Mouse (Mus musculus): Measurements from ENCODE around the gene Clstn2. TPM values are rescaled to one million over a fixed set of nuclear protein-coding genes. Genes with fewer than 3 reads are reported as not detected.

Clstn2 gene
- total and polyA plus RNA-seq, 3 experiments: 0.05 TPM; not detected in 2

GRCm38 (mm10) chr9:97645746-97646145 is 387.2 kb downstream of the Clstn2 start:
- DNase-seq (ENCODE audit: low spot score): no peak
- H3K27me3 ChIP-seq (ENCODE audit: insufficient read depth, low read length): no peaks in the 10 kb centered on the region
- H3K9me3 ChIP-seq (replicated peaks): peaks cover 58% of the 10 kb centered on the region
- no peak for ATAC-seq (ENCODE audit: extremely low read depth, insufficient number of reproducible peaks, low FRiP score, poor library complexity, severe bottlenecking)
- no peaks in the 10 kb centered on the region for H3K4me1 ChIP-seq (ENCODE audit: insufficient read depth, low read depth, low read length)
- TF ChIP-seq GATA2 (IDR thresholded peaks at IDR 0.05; ENCODE audit: borderline replicate concordance, low read depth, low read length) (no peak), POLR2AphosphoS5 (IDR thresholded peaks at IDR 0.05; ENCODE audit: insufficient replicate concordance, low read depth, low read length) (no peak), GATA1 (IDR thresholded peaks at IDR 0.05; ENCODE audit: borderline replicate concordance, low read length) (no peak), CTCF (IDR thresholded peaks at IDR 0.05; ENCODE audit: low read depth, low read length) (no peak), TAL1 (conservative IDR thresholded peaks at IDR 0.05; ENCODE audit: low read depth, low read length) (no peak)
- no peaks in the 10 kb centered on the region for H3K36me3 ChIP-seq (replicated peaks)
- no peak overlapping the region for H3K4me3 ChIP-seq (ENCODE audit: low read depth, low read length)

GRCm38 (mm10) chr9:97642396-97642795 is 390.6 kb downstream of the Clstn2 start:
- Histone ChIP-seq H3K27me3 (ENCODE audit: insufficient read depth, low read length) (no peaks in the 10 kb centered on the region), H3K4me1 (ENCODE audit: insufficient read depth, low read depth, low read length) (no peaks in the 10 kb centered on the region), H3K4me3 (ENCODE audit: low read depth, low read length) (no peak overlapping the region), H3K9me3 (replicated peaks) (peaks cover 74% of the 10 kb centered on the region), H3K36me3 (replicated peaks) (no peaks in the 10 kb centered on the region)
- TF ChIP-seq GATA1 (IDR thresholded peaks at IDR 0.05; ENCODE audit: borderline replicate concordance, low read length) (no peak), POLR2AphosphoS5 (IDR thresholded peaks at IDR 0.05; ENCODE audit: insufficient replicate concordance, low read depth, low read length) (no peak), CTCF (IDR thresholded peaks at IDR 0.05; ENCODE audit: low read depth, low read length) (no peak)
- ATAC-seq (ENCODE audit: extremely low read depth, insufficient number of reproducible peaks, low FRiP score, poor library complexity, severe bottlenecking): no peak
- DNase-seq (ENCODE audit: low spot score): no peak

- ATAC-seq (ENCODE audit: extremely low read depth, insufficient number of reproducible peaks, low FRiP score, poor library complexity, severe bottlenecking) (no peak), DNase-seq (ENCODE audit: low spot score) (no peak)
- peaks cover 60% of the 10 kb centered on the region for H3K9me3 ChIP-seq (replicated peaks)
- H3K27me3 ChIP-seq (ENCODE audit: insufficient read depth, low read length): no peaks in the 10 kb centered on the region
- no peaks in the 10 kb centered on the region for H3K4me1 ChIP-seq (ENCODE audit: insufficient read depth, low read depth, low read length)
- H3K36me3 ChIP-seq (replicated peaks): no peaks in the 10 kb centered on the region
- no peak overlapping the region for H3K4me3 ChIP-seq (ENCODE audit: low read depth, low read length)
- TF ChIP-seq CTCF (IDR thresholded peaks at IDR 0.05; ENCODE audit: low read depth, low read length) (no peak), POLR2AphosphoS5 (IDR thresholded peaks at IDR 0.05; ENCODE audit: insufficient replicate concordance, low read depth, low read length) (no peak), GATA2 (IDR thresholded peaks at IDR 0.05; ENCODE audit: borderline replicate concordance, low read depth, low read length) (no peak), TAL1 (conservative IDR thresholded peaks at IDR 0.05; ENCODE audit: low read depth, low read length) (no peak), GATA1 (IDR thresholded peaks at IDR 0.05; ENCODE audit: borderline replicate concordance, low read length) (no peak)
These were observed 392.9 kb downstream of the Clstn2 start for GRCm38 (mm10) chr9:97639967-97640549.

DNA sequence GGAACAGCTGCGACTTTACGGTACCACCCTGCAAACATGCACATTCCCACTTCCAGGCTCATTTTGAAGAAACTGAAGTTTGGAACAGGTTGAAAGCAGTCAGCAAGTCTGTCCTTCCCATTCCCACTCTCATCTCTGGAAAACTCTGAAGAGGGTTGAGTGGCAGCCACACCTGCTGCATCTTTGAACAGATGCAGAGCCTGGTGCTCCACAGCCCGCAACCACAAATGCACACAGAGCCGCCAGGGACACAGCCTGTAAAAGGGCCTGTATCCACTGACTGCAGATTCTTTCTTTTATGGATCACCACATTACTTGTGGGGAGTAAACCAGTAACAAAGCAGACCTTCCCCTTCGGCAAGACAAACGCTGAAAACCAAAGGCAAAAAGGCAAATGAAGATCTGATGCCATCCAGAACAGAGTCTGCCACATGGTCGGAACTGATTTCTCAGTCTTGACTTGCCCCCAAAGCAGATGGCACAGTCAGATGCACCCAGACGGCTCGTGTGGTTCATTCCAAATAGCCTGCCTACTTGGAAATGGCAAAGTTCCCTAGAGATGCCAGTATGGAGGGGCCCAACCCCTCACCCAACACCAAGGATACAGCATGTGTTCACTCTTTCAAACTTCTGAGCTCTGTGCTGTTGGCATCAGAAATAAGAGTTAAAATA is 394.2 kb downstream of the Clstn2 start:
- no peak for DNase-seq (ENCODE audit: low spot score)
- TF ChIP-seq GATA2 (IDR thresholded peaks at IDR 0.05; ENCODE audit: borderline replicate concordance, low read depth, low read length): no peak
- no peak for TF ChIP-seq POLR2AphosphoS5 (IDR thresholded peaks at IDR 0.05; ENCODE audit: insufficient replicate concordance, low read depth, low read length)
- TF ChIP-seq GATA1 (IDR thresholded peaks at IDR 0.05; ENCODE audit: borderline replicate concordance, low read length): no peak
- TF ChIP-seq CTCF (IDR thresholded peaks at IDR 0.05; ENCODE audit: low read depth, low read length): no peak
- TF ChIP-seq TAL1 (conservative IDR thresholded peaks at IDR 0.05; ENCODE audit: low read depth, low read length): no peak
- H3K27me3 ChIP-seq (ENCODE audit: insufficient read depth, low read length): no peaks in the 10 kb centered on the region
- peaks cover 64% of the 10 kb centered on the region for H3K9me3 ChIP-seq (replicated peaks)
- H3K4me3 ChIP-seq (ENCODE audit: low read depth, low read length): no peak overlapping the region
- no peaks in the 10 kb centered on the region for H3K4me1 ChIP-seq (ENCODE audit: insufficient read depth, low read depth, low read length)
- ATAC-seq (ENCODE audit: extremely low read depth, insufficient number of reproducible peaks, low FRiP score, poor library complexity, severe bottlenecking): no peak
- no peaks in the 10 kb centered on the region for H3K36me3 ChIP-seq (replicated peaks)

DNA sequence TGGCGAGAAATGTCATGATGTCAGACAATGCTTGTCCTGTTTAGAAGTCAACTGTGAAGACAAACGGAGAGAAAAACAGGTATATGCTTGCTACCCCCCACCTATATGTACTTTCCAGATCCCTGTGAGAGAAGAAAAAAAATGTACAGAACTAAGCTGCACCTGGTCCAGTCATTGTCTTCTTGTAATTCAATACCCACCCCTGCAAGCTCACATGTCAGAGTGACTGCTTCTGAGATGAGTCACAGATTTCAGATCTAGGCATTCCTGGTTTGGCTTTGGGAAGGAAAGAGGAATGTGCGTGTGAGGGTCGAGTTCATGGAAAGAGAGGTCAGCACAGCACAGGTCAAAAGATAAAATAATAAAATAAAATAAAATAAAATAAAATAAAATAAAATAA is 397.6 kb downstream of the Clstn2 start:
- H3K4me3 ChIP-seq (ENCODE audit: low read depth, low read length): no peak overlapping the region
- peaks cover 52% of the 10 kb centered on the region for H3K9me3 ChIP-seq (replicated peaks)
- ATAC-seq (ENCODE audit: extremely low read depth, insufficient number of reproducible peaks, low FRiP score, poor library complexity, severe bottlenecking) (no peak), DNase-seq (ENCODE audit: low spot score) (no peak)
- no peaks in the 10 kb centered on the region for H3K4me1 ChIP-seq (ENCODE audit: insufficient read depth, low read depth, low read length)
- H3K27me3 ChIP-seq (ENCODE audit: insufficient read depth, low read length): no peaks in the 10 kb centered on the region
- no peaks in the 10 kb centered on the region for H3K36me3 ChIP-seq (replicated peaks)
- no peak for TF ChIP-seq CTCF (IDR thresholded peaks at IDR 0.05; ENCODE audit: low read depth, low read length)
- TF ChIP-seq GATA1 (IDR thresholded peaks at IDR 0.05; ENCODE audit: borderline replicate concordance, low read length): no peak
- TF ChIP-seq POLR2AphosphoS5 (IDR thresholded peaks at IDR 0.05; ENCODE audit: insufficient replicate concordance, low read depth, low read length): no peak
- TF ChIP-seq TAL1 (conservative IDR thresholded peaks at IDR 0.05; ENCODE audit: low read depth, low read length): no peak
- TF ChIP-seq GATA2 (IDR thresholded peaks at IDR 0.05; ENCODE audit: borderline replicate concordance, low read depth, low read length): no peak

DNA sequence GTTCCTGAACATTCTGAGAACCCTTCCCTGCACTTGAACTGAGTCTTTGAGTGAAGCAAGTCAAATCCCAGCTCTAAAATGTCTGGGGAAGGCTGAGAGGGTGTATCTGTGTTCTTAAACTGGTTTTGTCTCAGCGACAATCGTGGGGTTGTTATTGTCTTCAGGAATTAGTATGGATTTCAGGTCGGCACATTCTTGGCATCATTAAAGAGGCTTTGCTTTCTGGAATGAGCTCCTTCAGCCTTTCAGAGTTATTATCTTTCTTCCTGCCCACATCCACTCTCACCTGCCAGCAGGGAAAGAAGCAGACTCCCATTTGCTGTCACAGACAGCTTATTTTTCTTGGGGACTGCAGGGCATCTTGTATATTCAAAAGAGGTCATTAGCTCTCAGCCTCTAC is 398.1 kb downstream of the Clstn2 start:
- H3K4me3 ChIP-seq (ENCODE audit: low read depth, low read length): no peak overlapping the region
- H3K4me1 ChIP-seq (ENCODE audit: insufficient read depth, low read depth, low read length): no peaks in the 10 kb centered on the region
- peaks cover 53% of the 10 kb centered on the region for H3K9me3 ChIP-seq (replicated peaks)
- no peak for TF ChIP-seq POLR2AphosphoS5 (IDR thresholded peaks at IDR 0.05; ENCODE audit: insufficient replicate concordance, low read depth, low read length)
- TF ChIP-seq GATA2 (IDR thresholded peaks at IDR 0.05; ENCODE audit: borderline replicate concordance, low read depth, low read length): no peak
- no peak for TF ChIP-seq TAL1 (conservative IDR thresholded peaks at IDR 0.05; ENCODE audit: low read depth, low read length)
- no peak for TF ChIP-seq CTCF (IDR thresholded peaks at IDR 0.05; ENCODE audit: low read depth, low read length)
- TF ChIP-seq GATA1 (IDR thresholded peaks at IDR 0.05; ENCODE audit: borderline replicate concordance, low read length): no peak
- H3K36me3 ChIP-seq (replicated peaks): no peaks in the 10 kb centered on the region
- no peak for ATAC-seq (ENCODE audit: extremely low read depth, insufficient number of reproducible peaks, low FRiP score, poor library complexity, severe bottlenecking)
- no peaks in the 10 kb centered on the region for H3K27me3 ChIP-seq (ENCODE audit: insufficient read depth, low read length)
- no peak for DNase-seq (ENCODE audit: low spot score)
